Mouse (Mus musculus): Measurements from ENCODE around the gene Elof1.
A peak's percentile ranks its signal among the peaks of the same experiment; 100 is the strongest.
"Not testable (repeated sequence)": the region's sequence is repeated elsewhere in the genome, so short reads cannot be mapped to it uniquely, and the experiment has no call there.

Gene Elof1

GRCm38 (mm10) chr9:22092746-22093145, 24.2 kb downstream of the Elof1 start:
- DNase-seq (ENCODE audit: low spot score in 2 of 2) = no peak

- no peak for DNase-seq (ENCODE audit: low spot score in 2 of 2)
These were observed 27.0 kb downstream of the Elof1 start for GRCm38 (mm10) chr9:22089986-22090385.

GRCm38 (mm10) chr9:22089281-22089680, 27.7 kb downstream of the Elof1 start:
- DNase-seq (ENCODE audit: low spot score in 2 of 2) = no peak

GRCm38 (mm10) chr9:22087034-22087618, 29.8 kb downstream of the Elof1 start:
- DNase-seq (ENCODE audit: low spot score in 2 of 2) = no peak

GRCm38 (mm10) chr9:22086012-22086411, 31.0 kb downstream of the Elof1 start:
- DNase-seq (ENCODE audit: low spot score in 2 of 2) = no peak

- DNase-seq (ENCODE audit: low spot score in 2 of 2) = peak; percentile 96 to 97
These were observed 31.7 kb downstream of the Elof1 start, which contains the start of gene Ecsit for GRCm38 (mm10) chr9:22085022-22085834. Ecsit (minus strand) TSS chr9:22085438.

GRCm38 (mm10) chr9:22084667-22085021, 32.3 kb downstream of the Elof1 start:
- no peak for DNase-seq (ENCODE audit: low spot score in 2 of 2)

GRCm38 (mm10) chr9:22076223-22076622, 40.7 kb downstream of the Elof1 start:
- DNase-seq (ENCODE audit: low spot score in 2 of 2) = no peak

- not testable (repeated sequence) for DNase-seq (ENCODE audit: low spot score in 2 of 2)
These were observed 41.2 kb downstream of the Elof1 start for GRCm38 (mm10) chr9:22075778-22076177.

GRCm38 (mm10) chr9:22072276-22072675, 44.7 kb downstream of the Elof1 start:
- no peak for DNase-seq (ENCODE audit: low spot score in 2 of 2)

GRCm38 (mm10) chr9:22070791-22071573, 46.0 kb downstream of the Elof1 start, which contains the start of the genes Gm49318 and Zfp653:
Gm49318 (minus strand) TSS chr9:22071259.
Zfp653 (minus strand) TSS chr9:22071376.
- peak; percentile 96 for DNase-seq (ENCODE audit: low spot score in 2 of 2)

- DNase-seq (ENCODE audit: low spot score in 2 of 2) = no peak
These were observed 47.0 kb downstream of the Elof1 start for GRCm38 (mm10) chr9:22069881-22070553.

GRCm38 (mm10) chr9:22067195-22067594, 49.8 kb downstream of the Elof1 start:
- no peak for DNase-seq (ENCODE audit: low spot score in 2 of 2)

- DNase-seq (ENCODE audit: low spot score in 2 of 2) = no peak
These were observed 50.5 kb downstream of the Elof1 start for GRCm38 (mm10) chr9:22066433-22066832.

- no peak for DNase-seq (ENCODE audit: low spot score in 2 of 2)
These were observed 51.3 kb downstream of the Elof1 start for GRCm38 (mm10) chr9:22065642-22066041.

GRCm38 (mm10) chr9:22064341-22064740, 52.6 kb downstream of the Elof1 start:
- no peak for DNase-seq (ENCODE audit: low spot score in 2 of 2)
